Mouse (Mus musculus) lung, postnatal 0 days (tissue): ENCODE data around the gene Caly.

ENCODE experiments used
- CTCF ChIP-seq: IDR thresholded peaks from 2 replicates; pipeline ENCODE4 v1.5.1; 2016; ENCODE audit warnings: antibody characterized with exemption, mild to moderate bottlenecking
- EP300 ChIP-seq: IDR thresholded peaks from 2 replicates; pipeline ENCODE4 v1.6.1; 2016; ENCODE audit warnings: antibody characterized with exemption, mild to moderate bottlenecking, control low read depth

- TF ChIP-seq EP300 (no peak), CTCF (no peak)
These were observed 12.2 kb downstream of the Caly start for GRCm38 (mm10) chr7:140070042-140070711.
